Mouse (Mus musculus): ENCODE data around the gene Otud7a.

The Otud7a gene

DNA sequence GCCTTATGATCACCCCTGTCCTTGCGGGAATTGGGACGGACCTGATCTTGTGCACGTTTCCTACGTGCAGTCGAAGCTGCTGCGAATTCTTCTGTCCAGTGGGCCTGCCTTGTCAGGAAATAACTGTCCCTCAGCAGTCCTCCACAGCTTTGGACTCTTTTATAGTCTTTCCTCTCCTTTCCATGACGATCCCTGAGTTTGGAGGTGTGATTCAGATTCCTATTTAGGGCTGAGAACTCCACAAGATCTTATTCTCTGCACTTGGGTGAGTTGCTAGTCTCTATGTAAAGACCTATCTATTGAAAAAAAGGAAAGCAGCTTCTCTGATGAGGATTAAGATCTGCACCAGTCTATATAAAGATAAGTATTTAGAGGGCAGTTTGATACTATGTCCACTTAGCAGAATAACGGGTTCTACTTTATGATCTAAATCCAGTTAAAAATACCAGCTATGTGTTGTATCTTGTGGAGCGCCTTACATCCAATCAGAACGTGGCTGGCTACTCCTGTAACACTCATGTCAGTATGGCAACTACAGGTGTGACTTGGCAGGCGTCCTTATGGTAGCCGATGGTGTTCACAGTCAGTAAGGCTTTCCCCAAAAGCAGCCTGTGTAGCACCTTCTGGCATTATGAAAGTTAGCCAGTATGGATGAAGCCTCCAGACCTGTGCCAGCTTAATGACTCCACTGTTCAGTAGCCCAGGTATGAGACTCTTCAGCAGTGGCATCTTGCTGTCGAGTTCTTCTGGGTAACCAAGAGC lies 274.8 kb downstream of the Otud7a start:
- no peak for DNase-seq

DNA sequence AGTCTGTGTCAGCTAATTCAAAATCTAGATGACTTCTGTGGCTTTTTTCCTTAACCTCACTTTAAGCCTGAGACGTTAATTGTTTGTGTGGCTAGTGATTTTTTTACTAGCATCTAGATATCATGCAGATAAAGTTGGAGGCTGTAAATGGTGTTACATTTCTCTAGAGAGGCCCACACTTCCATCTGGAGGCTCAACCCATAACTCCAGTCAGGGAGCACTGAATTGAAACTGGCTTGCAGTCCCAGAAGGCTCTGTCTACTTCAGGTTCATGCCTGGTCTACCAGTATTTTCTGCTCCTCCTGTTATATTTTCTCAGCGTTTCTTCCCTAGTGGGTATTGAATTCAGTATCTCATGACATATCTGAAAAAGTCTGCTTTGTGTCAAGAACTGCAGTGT lies 276.1 kb downstream of the Otud7a start:
- DNase-seq, result no peak

DNA sequence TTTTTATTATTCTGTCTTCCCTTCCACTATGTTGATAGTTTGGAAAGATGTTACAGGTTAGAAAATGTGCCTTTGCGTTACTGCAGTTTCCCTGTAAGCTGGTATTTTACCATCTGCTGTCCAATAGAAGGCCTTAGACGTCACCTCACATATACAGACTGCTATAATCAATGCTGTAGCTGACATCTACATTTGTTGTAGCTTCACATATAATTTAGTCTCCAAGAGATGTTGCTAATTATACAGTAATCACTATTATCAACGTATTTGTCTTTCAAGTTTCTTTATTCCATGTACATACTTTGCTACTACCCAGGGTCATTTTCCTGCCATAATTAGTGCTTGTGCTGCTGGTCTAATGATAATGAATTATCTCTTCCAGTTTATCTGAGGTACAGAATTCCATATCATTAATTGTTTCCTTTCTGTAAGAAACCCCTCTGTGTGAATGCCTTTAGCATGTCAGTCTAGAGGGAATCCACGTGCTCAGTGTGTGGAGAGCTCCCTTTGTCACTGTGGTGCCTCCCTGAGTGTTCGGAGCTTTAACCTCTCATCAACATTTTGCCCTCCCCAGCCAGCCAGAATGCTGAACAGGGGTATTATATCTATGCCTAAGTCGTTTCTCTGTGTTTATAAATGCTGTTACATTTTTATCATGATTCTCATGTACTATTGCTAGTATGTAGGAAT lies 280.6 kb downstream of the Otud7a start:
- DNase-seq, result no peak

DNA sequence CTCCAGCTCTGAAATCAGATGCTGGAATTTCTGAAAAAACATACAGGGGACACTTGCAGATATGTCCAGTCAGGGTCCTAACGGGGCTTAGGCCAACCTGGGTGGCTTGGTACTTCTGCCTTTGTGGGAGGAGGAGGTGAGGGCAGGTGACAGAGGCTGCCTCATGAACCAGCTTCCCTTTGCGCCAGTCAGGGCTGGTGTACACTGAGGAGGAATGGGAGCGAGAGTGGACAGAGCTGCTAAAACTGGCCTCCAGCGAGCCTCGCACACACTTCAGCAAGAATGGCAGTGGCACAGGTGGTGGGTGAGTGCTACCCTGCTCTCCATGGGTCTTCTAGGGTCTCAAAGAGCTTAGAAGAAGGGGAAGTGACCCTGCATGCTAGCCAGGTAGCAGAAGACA lies 285.1 kb downstream of the Otud7a start:
- DNase-seq, result no peak

DNA sequence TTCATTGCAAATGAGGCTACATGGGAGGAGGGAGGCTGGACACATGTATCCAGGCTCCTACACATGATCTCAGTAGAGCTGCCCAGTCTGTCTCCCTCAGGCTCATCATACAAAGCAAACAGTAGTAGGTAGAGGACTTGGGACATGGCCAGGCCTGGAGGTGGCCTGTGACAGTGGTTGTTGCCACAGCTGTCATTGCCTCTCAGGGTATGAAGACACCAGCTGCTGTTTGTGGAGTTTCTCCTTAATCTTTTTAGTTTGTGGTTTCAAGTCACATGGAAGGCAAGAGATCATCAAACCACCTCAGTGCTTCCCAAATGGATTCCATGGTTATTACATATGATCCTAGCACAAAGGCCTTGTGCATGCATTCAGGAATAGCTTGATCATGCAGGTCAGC lies 285.5 kb downstream of the Otud7a start:
- no peak for DNase-seq

DNA sequence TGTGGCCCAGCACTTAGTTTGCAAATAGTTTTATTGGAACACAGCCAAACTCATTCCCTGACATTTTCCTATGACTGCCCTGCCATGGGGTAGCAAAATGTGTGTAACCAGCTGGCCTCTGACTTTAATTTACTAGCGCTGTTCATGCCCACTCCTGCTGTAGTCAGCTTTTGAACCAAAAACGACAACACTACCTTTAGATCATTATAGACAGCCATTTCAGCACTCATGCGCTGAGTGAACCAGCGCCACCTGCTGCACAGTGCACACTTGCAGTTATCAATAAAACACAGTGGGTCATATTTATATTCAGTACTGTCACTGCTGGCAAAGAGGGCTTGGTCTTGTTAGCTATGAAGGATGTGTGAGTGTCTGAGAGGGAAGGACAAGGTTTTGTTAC lies 293.2 kb downstream of the Otud7a start:
- DNase-seq, result no peak

DNA sequence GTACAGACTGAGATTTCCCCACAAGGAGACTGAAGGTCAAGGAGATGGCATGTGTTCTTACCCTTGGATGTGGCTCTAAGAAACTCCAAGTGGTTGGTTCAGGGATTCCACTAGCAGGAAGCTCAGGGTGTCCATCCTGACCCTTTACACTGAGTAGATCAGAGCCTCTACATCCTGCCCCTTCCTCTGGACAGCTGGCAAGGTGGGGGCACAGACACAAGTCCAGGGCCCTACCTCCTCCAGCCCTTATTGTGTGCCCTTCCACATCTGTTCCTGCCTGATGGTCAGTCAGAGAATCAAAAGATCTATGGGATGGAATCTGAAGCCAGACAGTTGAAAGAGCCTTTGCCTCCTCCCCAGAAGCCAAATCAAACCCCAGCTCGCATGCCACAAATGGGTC lies 293.6 kb downstream of the Otud7a start:
- no peak for DNase-seq

DNA sequence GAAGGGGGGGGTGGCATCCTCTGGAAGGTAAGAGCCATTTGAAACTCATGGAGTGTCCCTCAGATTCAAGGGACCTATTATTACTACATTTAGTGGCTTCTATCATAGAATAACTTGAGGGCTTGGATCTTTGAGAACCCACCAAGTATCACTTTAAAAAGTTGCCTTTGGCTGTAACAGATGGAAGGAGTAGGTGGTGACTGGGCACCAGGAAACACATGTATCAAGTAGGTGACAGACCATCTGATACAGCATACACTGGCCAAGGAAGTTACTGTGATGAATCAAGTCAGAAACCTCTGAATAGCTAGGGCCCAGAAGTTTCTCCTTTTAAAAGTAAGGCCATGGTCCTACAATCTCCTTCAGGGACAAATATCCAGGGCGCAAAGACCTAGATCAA lies 298.6 kb downstream of the Otud7a start:
- no peak for DNase-seq

DNA sequence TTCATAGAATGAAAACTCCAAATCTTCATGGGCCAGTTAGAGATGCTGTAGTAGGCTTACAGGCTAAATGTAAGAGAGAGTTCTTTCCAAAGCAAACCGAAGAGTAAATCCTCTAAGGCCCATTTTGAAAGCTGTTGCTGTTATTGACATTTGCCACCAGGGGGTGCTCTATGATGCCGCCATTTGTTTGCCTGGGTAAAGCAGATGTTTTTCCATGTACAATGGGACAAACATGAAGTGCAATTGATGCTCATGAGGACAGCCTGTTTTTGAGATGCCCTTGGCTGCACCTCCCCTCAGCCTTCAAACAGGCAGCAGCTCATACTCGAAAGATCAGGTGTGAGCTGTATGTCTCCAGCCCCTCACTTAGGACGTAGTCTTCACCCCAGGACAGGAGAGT lies 307.5 kb downstream of the Otud7a start:
- peak in 1 of 2 experiments; percentile 54 for DNase-seq

DNA sequence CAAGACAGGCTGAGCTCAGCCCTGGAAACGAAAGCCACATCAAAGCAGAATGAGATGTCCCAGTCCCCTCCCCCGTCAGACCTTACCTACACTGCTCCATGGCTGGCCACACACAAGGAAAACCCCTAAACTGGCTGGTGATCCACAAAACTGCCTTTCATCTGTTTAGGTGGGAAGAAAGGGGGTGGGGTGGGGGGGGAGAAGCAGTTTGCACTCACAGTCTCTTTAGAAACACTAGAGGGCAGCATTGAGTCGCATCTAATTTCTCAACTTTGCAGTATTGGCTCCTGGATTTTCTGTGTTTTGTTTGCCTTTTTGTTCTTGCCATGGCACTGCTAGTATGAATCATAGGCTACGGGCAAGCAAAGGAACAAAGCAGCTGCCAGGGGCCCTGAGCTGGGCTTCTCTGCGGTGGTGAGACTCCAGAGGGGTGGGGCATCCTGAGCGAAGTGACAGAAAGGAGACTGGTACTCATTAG lies 308.8 kb downstream of the Otud7a start:
- peak; percentile 47 to 52 for DNase-seq

DNA sequence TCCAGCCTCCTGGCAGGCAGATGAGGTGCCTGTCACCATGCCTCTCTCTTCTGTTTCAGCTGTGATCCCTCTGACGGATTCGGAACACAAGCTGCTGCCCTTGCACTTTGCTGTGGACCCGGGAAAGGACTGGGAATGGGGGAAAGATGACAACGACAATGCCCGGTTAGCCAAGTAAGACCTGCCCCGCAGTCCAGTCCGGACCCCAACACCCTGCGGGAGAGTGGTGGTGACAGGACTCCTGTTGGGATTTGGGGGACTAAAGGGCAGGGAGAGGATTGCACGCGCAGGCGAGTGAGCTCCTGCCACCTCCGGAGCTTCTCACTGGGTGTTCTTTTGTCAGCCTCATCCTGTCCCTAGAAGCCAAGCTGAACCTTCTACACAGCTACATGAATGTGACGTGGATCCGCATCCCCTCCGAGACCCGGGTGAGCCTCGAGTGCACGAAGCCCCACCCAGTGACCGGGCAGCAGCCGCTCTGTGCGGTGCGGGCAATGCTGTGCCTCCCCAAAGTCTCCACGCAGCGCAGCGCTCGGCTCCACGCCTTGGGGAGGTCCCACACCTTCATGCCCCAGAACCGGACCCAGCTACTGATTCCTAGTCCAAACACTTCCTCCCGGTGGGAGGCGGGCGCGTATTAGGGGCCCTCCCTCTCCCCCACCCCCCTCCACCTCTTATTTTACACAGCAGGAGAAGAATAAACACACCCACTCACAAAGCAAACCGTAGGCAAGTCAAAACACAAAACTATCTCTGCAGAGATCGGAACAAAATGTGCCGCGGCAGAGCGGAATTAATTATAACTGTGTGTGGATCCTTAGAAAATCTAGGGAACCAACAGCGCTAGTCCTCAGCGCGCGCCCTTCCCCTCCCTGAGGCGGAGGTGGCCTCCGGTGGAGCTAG lies 310.3 kb downstream of the Otud7a start:
- DNase-seq, result peak; percentile 52 to 69

DNA sequence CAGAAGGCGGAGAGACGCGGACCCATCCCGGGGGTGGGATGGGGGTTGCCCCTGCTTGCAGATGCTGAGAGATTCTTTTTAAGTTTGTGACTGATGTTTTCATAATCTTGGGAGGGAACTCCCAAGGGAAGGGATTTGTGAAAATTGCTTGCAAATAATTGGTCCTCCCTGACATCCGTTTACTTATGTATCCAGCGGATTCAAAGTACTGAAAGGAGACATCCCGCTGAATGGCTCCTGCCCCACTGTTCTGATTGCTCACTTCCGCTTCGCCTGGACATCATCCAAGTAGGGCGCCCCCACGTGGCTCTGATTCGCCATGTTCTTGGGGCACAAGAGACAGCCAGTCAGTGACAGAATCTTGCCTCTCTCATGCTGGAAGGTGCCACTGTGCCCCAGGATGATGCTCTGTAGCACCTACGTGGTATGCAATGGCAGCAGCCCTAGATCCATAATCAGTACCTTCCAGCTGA lies 311.0 kb downstream of the Otud7a start:
- DNase-seq, result peak; percentile 91 to 92

DNA sequence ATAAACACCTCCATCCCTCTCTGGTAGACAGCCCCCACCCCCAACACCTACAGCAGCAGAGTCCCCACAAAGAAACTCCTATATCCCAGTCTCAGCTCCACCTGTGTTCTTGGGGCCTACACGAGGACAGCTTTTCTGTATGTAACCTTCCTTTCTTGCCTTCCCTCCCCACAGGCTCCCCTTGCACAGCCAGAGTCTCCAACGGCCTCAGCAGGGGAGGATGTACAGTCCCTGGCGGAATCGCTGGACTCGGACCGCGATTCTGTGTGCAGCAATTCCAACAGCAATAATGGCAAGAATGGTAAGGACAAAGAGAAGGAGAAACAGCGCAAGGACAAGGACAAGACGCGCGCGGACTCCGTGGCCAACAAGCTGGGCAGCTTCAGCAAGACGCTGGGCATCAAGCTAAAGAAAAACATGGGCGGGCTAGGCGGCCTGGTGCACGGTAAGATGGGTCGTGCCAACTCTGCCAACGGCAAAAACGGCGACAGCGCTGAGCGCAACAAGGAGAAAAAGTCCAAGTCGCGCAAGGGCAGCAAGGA lies 312.7 kb downstream of the Otud7a start:
- no peak for DNase-seq

DNA sequence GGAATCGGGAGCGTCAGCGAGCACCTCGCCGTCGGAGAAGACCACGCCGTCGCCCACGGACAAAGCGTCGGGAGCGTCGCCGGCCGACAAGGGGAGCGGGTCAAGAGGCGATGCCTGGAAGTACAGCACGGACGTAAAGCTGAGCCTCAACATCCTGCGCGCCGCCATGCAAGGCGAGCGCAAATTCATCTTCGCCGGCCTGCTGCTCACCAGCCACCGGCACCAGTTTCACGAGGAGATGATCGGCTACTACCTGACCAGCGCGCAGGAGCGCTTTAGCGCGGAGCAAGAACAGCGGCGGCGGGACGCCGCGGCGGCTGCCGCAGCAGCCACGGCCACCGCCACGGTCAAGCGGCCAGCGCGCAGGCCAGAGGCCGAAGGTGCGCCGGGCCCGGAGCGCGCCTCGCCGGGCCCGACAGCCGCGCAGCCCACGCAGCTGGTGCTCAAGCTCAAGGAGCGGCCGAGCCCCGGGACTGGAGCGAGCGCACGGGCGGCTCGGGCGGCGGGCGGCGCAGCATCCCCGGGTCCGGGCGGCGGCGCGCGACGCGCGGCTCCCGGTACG lies 313.2 kb downstream of the Otud7a start:
- DNase-seq, result no peak

DNA sequence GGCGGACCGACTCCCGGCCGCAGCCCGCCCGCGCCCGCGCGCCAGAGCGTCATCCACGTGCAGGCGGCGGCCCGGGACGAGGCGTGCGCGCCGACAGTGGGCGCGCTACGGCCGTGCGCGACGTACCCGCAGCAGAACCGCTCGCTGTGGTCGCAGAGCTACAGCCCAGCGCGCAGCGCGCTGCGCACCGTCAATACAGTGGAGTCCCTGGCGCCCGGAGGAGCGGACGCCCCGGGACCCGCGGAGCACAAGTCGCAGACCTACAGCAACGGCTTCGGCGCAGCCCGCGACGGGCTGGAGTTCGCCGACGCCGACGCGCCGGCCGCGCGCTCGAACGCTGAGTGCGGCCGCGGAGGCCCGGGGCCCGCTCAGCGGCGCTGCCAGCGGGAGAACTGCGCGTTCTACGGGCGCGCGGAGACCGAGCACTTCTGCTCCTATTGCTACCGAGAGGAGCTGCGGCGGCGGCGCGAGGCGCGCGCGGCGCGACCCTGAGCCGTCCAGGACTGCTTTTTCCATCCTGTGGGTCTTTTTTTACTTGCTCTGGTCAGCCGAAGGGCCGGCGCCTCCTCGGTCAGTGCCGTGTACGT lies 313.8 kb downstream of the Otud7a start:
- DNase-seq, result peak in 1 of 2 experiments; percentile 40

DNA sequence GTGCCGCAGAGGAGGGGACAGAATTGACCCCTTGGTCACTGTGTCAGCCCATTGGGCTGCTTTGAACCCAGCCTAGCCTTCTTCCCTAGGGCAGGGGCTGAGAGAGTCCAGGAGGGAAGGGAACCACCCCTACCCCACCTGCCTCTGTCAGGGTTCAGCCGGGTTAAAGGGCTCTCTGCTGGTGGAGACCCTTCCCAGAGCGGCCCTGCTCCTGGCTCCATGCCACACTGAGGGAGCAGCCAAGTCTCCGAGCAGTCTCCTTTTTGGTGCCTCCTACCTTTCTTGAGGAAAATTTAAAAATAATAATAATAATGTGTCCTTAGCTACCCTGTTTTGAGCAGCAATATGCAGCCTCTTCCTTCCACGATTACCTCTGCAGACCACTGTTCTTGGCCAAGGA lies 315.1 kb downstream of the Otud7a start:
- no peak for DNase-seq

DNA sequence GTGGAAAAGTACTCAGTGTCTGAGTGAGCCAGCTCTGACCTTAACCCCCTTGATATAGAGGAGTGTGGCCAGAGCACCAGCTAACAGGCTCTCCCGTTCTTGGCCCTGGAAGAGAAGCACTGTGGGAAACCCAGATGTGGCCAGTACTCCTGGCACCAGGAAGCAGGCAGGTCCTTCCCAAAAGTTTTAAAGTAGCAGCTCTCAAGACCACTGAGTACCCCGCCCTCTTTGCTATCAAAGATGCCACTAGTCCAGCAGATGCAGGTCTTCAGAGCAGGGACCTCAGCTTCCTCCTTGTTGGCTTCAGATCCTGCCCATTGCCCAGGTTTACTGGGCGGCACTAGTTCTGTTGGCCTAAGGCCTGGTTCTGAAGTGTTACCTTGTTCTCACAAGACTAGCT lies 318.0 kb downstream of the Otud7a start:
- no peak for DNase-seq

DNA sequence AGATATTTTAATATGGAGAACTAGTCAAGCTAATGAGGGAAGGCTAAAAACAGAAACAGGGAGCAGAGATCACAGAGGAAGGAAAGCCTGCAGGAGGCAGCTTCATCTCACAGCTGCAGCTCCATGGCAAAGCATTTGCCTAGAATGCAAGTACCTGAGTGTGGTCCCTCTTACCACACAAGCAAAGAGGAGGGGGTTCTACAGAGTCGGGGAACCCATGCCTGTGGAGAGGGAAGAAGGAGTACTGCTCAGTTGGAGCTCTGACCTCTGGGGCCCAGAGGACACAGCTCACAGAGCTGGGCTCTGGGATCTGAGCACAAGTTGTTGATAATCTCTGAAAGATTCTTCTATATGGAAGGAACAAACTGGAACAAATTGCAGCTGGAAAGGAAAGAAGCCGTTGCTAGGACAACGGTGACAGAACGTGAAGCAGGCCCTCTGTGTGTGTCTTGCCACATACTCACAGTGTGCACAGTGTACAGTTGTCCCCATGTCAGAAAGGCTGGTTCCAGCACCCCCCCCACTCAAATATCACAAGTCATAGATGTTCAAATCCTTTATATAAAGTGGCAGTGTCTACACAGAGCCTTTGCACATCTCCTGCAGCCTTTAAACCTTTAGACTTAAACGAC lies 324.0 kb downstream of the Otud7a start:
- no peak for DNase-seq

DNA sequence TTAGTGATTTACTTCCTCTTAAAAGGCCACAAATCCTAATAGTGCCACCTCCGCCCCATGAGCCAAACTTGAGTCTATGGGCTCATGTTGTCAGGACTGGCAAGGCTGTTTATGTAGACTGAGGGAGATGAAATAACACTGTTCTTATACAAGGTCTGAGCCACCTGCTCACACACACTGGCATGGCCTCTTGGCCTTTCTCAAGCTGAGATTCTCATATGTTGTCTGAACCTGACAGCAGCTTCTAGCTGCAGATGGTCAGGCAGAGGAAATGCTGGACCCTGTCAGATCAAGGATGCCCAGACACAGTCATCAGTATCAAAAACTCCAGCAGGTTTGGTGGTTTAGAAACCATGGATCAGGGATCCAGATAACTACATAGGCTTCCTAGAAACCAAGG lies 328.7 kb downstream of the Otud7a start:
- no peak for DNase-seq

DNA sequence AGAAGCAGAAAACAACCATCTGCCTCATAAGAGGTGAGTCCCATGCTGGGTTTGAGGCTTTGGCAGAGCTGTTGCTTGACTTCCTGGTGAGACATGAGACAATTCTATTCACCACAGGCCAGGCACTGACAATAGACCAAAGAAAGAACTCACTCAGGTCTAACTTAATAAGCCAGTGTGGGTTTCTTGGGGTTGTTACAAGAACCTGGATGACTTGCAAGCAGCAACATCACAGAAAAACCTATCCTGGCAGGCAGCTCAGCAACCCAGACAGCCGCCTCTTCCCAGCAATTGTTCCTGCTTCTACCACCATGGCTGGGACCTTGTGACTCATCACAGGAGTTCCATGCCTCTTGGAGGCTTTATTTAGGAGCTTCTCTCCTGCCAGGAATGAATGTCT lies 329.7 kb downstream of the Otud7a start:
- DNase-seq, result no peak

DNA sequence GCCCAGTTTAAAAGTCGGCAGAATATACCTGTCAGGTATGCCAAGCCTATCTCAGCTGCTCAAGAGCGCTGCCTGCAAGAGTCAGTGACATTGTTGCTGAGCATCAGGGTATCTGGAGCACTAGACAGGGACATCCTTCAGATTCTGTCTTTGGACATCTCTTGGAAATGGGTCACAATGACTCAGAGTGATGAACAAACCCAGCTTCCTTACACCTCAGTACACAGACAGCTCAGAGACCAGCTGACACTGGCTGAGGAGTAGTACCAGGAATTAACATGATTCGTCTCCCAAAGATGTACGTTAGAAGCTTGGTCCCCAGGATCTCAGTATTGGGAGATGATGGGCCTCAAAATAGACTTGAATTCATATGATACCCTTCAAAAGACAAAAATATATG lies 332.8 kb downstream of the Otud7a start:
- no peak for DNase-seq

DNA sequence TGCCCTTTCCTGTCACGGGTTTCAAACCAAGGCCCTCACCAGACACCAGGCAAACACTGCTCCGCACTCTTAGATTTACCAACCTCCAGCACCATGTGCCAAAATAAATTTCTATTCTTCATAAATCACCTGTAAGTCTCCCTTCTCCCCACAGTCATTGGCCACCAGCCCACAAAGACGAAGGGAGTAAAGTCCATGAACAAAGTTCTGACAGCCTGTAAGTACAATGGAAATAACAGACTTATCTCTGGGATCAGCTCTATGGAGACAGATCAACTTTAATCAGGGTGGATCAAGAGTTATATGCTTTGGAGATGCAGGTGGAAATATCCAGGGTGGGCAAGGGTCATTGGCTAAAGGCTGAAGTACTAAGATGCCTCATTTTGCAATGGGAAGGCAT lies 336.3 kb downstream of the Otud7a start:
- DNase-seq, result no peak
